In the genomic region with DNA sequence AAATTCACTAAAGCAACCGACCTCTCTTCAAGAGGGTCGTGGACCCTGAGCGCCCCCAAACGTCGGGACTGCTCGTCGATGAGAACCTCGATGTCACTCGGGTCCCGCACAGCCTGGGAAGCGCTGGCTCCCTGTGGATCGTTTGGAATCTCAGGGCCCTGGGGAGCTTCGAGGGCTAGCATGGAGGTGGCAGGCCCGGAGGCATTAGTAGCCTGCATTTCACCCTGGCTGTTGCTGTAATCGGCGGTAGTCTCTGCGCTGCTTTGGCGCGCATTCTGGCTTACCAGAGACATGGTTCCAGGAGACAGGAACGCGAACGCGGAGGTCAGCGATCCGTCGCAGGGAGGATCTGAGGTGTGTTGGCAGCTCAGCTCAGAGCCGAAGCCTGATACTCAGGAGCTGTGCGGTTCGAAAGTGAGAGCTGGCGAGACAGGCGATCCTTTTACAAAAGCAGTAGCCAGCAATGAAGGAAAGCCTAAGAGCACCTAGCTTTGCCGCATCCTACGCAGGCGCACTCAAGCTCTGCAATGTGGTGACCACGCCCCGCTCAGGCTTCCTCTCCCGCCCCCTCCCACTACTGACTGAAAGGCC, we compare ENCODE assay signal across 8 mouse cellular contexts. TPM values are rescaled to one million over a fixed set of nuclear protein-coding genes. Genes with fewer than 3 reads are reported as not detected.
DNase-seq lines count a peak whose midpoint lies in the region; ATAC-seq and TF ChIP-seq lines count a peak whose summit lies in the region.

Gene Magee2, minus strand, starts transcription at position 517 of the 591 bp plus-strand sequence.

- no peak for ATAC-seq in liver, embryonic 14.5 days (ENCODE audit: insufficient read depth)
- peak; percentile 99 for ATAC-seq in neural tube, embryonic 14.5 days (ENCODE audit: low read depth)
- ATAC-seq in monocyte, adult 5-6 weeks (replicated peaks; ENCODE audit: insufficient number of reproducible peaks, low FRiP score, low TSS enrichment, poor library complexity, severe bottlenecking): no peak

- peak within 1 kb of the TSS; percentile 54 for H3K4me2 ChIP-seq in liver, embryonic 14.5 days (ENCODE audit: low read depth)
- H3K4me2 ChIP-seq in neural tube, embryonic 14.5 days (ENCODE audit: low read depth, low read length): peak within 1 kb of the TSS; percentile 45

- H3K27ac ChIP-seq in liver, embryonic 14.5 days: no peak within 1 kb of the TSS
- H3K27ac ChIP-seq in neural tube, embryonic 14.5 days (ENCODE audit: low read depth, low read length): peak within 1 kb of the TSS; percentile 23; the same call in 1 of the 2 replicates

- no peak within 1 kb of the TSS for H3K9ac ChIP-seq in liver, embryonic 14.5 days (replicated peaks)
- H3K9ac ChIP-seq in neural tube, embryonic 14.5 days (replicated peaks; ENCODE audit: low read depth, low read length): peak within 1 kb of the TSS; percentile 37

- TF ChIP-seq CTCF in lung, adult 2 months (IDR thresholded peaks at IDR 0.05; ENCODE audit: insufficient read depth, low read length): no peak
- 0 out of 2 replicates have a peak, but pooled peaks have one; percentile 14 for TF ChIP-seq CTCF in liver, embryonic 14.5 days (IDR thresholded peaks at IDR 0.05; ENCODE audit: low read depth)

- no peaks in the 10 kb centered on the region for H3K9me3 ChIP-seq in liver, embryonic 14.5 days (ENCODE audit: control insufficient read depth, low read length)
- no peaks in the 10 kb centered on the region for H3K9me3 ChIP-seq in neural tube, embryonic 14.5 days (ENCODE audit: control insufficient read depth, low read length)

- no peak for TF ChIP-seq EP300 in liver, embryonic 14.5 days (IDR thresholded peaks at IDR 0.05; ENCODE audit: low read depth)

- DNase-seq in lung, adult 2 months: no peak
- DNase-seq in lung, postnatal 25 days (ENCODE audit: low spot score): no peak
- peak; percentile 46 to 67 for DNase-seq in cerebellum, postnatal 25 days
- peak; percentile 5 to 7 for DNase-seq in frontal cortex, postnatal 25 days (ENCODE audit: low spot score in 2 of 2)
- peak; percentile 53 for DNase-seq in kidney, postnatal 10 days
- no peak for DNase-seq in liver, embryonic 14.5 days (ENCODE audit: low read depth in 3 of 3, low spot score in 3 of 3)

- 27% methylated on average over 37 of the region's 37 CpGs for WGBS in lung, adult 2 months
- WGBS in liver, embryonic 14.5 days (ENCODE audit: insufficient replicate concordance): 14% methylated on average over 37 of the region's 37 CpGs
- WGBS in neural tube, embryonic 14.5 days: 17% methylated on average over 36 of the region's 37 CpGs

- no peaks in the 10 kb centered on the region for H3K36me3 ChIP-seq in liver, embryonic 14.5 days (replicated peaks; ENCODE audit: control insufficient read depth, insufficient read depth, low read depth)
- no peaks in the 10 kb centered on the region for H3K36me3 ChIP-seq in neural tube, embryonic 14.5 days (ENCODE audit: control insufficient read depth, insufficient read depth, low read length)

- H3K4me1 ChIP-seq in lung, adult 2 months (ENCODE audit: control insufficient read depth, insufficient read depth, low read length): no peaks in the 10 kb centered on the region
- no peaks in the 10 kb centered on the region for H3K4me1 ChIP-seq in liver, embryonic 14.5 days (replicated peaks; ENCODE audit: control insufficient read depth in 2 of 2, insufficient read depth in 2 of 2, low read length in 1 of 2)
- H3K4me1 ChIP-seq in neural tube, embryonic 14.5 days (ENCODE audit: control insufficient read depth, insufficient read depth, low read length): no peaks in the 10 kb centered on the region

- TF ChIP-seq POLR2A in lung, adult 2 months (IDR thresholded peaks at IDR 0.05; ENCODE audit: borderline replicate concordance, extremely low read depth, low read depth, low read length): no peak

- no peaks in the 10 kb centered on the region for H3K27me3 ChIP-seq in liver, embryonic 14.5 days (ENCODE audit: control insufficient read depth, insufficient read depth, low read length)
- H3K27me3 ChIP-seq in neural tube, embryonic 14.5 days (ENCODE audit: control insufficient read depth, insufficient read depth, low read length): no peaks in the 10 kb centered on the region; the same call in 1 of the 2 replicates

- peak within 1 kb of the TSS; percentile 55 for H3K4me3 ChIP-seq in lung, adult 2 months (replicated peaks; ENCODE audit: extremely low read depth, low read depth, low read length)
- H3K4me3 ChIP-seq in liver, embryonic 14.5 days (ENCODE audit: insufficient read depth in 1 of 2, low read depth in 2 of 2, low read length in 2 of 2): peak within 1 kb of the TSS; percentile 38 to 43
- peak within 1 kb of the TSS; percentile 37 for H3K4me3 ChIP-seq in neural tube, embryonic 14.5 days (ENCODE audit: low read depth, low read length)

RNA-seq across cellular contexts. Expression of gene Magee2, which starts in this region (rescaled TPM):
- 0.05 and 0.07 TPM in 2 replicates for polyA plus RNA-seq in lung, adult 2 months (2012; rRNA removed)
- polyA plus RNA-seq in liver, embryonic 14.5 days (2012; rRNA removed): 0.08 and 0.11 TPM in 2 replicates
- 0.13 and 0.16 TPM in 2 replicates for polyA plus RNA-seq in liver, embryonic 14.5 days (2014; fragmentation: Nextera tagmentation; extraction: Ambion mirVana)
- 31.4 and 40.0 TPM in 2 replicates for polyA plus RNA-seq in neural tube, embryonic 14.5 days (2014; fragmentation: Nextera tagmentation; extraction: Ambion mirVana)
- not detected in 3 replicates for total RNA-seq in monocyte, adult 5-6 weeks (2017)

Comparison
In these comparisons a context has a peak if more than half of its experiments do, and no peak if none do; other contexts are left out.
1. RNA of gene Magee2 (polyA plus RNA-seq): 31.4 to 40.0 TPM in neural tube, embryonic 14.5 days; 0.08 to 0.16 TPM in liver, embryonic 14.5 days and 0.05 to 0.07 TPM in lung, adult 2 months; every median in the first group is over 10 times any median in the second.
2. DNase-seq: peak in cerebellum, postnatal 25 days (2 of 2), frontal cortex, postnatal 25 days (2 of 2) and kidney, postnatal 10 days (single experiment); none in lung, adult 2 months (single experiment), lung, postnatal 25 days (single experiment) and liver, embryonic 14.5 days (0 of 3).
3. Peak in every context shown above with its lines, with median percentiles within 50 percentile points of each other: H3K4me3 ChIP-seq.